Mouse (Mus musculus): ENCODE measurements around the gene Pde3a.

Pde3a gene

DNA sequence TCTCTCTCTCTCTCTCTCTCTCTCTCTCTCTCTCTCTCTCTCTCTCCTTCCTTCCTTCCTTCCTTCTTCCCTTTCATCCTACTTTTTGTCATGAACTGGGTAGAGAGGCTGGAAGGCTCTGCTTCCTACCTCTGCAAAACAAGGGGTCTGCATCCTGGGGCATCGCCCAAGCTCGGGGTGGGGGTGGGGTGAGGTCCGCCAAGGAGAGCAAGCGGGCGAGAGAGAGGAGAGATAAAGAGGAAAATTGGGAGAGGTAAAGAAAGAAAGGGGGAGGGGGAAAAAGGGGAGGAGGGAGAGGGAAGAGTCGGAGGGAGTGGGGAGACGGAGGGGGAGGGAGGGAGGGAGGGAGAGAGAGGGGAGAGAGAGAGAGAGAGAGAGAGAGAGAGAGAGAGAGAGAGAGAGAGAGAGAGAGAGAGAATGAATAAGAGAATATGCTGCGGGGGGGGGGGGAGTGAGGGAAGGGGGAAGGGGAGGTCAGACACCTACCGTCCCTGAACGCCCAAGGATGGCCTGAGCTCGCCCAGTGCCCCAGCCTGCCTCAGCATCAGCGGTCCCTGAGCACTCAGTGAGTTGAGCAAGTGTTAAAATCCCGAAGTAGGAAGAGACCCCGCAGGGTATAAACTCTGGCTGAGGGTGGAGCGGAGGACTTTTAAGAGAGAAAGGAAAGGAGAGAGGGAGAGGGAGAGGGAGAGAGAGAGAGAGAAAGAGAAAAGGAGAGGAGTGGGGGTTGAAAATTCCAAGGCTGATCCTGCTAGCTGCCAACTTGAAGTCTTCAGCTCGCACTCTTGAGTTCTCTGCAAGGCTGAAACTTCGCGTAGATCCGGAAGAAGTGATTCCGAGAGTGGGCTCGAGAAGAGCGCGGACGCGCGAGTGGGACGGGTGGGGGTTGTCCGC, at the start of gene Pde3a:
TSS of gene Pde3a (plus strand) at position 579 of the 894 bp plus-strand sequence.
- no peak for DNase-seq

DNA sequence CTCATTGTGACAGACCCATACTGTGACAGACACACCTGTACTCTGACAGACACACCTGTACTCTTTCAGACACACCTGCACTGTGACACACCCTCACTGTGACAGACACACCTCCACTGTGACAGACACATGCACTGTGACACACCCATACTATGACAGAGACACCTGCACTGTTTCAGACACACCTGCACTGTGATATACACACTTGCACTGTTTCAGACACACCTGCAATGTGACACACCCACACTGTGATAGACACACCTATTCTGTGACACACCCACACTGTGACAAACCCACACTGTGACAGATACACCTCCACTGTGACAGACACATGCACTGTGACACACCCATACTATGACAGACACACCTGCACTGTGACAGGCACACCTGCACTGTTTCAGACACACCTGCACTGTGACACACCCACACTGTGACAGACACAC, 48.9 kb upstream of the Pde3a start:
- DNase-seq = no peak

DNA sequence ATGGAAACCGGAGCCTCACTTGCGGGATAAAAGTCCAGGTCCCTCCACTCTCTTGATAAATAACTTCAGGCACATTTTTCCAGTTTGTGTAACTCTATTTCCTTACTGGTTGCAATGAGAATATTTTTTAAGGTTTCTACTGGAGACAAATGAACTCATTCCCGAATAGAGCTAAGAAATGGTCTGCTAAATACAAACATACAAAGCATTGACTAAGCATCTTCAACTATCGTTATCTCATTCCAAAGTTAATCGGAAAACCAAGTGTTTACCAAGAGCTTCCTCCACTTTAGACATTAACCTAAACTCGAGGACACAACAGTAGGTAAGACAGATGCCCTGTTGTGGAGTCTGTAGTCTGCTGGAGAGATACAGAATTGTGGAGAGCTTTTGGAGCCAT, 41.5 kb upstream of the Pde3a start:
- DNase-seq = no peak

DNA sequence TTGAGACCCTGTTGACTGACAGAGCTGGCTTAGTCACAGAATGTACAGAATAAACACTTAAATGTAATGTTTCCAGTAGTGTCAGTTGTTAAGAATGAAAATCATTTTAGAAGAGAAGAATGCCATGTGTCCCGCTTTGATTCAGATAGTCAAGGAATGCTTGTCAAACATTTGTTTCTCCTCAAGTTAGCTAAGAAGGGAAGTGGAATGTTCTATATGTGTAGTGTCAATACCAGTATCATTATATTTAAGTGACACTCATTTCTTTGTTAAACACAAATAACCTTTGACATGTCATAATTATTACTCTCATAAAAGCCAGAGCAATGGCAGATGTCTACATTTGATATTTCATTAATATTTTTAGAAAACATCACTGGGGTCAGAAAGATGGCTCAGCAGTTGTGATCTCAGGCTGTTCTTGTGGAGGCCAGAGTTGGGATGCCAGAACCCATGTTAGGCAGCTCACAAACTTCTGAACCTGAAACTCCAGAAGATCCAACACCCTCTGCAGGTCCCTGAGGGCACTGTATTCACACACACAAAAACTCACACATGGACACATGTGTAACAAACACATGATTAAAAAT, 40.7 kb upstream of the Pde3a start:
- DNase-seq = no peak

DNA sequence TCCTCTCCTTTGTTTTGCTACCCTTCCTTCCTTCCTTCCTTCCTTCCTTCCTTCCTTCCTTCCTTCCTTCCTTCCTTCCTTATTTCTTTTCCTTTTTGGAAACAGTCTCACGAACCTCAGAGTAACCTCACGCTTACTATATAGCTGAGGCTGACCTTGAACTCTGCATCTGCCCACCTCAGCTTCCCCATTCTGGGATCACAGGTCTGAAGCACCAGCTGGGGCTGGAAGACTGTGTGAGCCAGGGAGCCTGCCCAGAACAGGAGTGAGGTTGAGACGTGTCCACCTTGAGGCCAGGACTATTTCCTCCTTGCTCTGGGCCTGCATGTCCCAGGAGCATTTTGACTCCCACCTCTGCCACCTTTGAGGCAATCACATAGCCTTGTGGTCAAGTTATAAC, 39.0 kb upstream of the Pde3a start:
- DNase-seq = no peak

DNA sequence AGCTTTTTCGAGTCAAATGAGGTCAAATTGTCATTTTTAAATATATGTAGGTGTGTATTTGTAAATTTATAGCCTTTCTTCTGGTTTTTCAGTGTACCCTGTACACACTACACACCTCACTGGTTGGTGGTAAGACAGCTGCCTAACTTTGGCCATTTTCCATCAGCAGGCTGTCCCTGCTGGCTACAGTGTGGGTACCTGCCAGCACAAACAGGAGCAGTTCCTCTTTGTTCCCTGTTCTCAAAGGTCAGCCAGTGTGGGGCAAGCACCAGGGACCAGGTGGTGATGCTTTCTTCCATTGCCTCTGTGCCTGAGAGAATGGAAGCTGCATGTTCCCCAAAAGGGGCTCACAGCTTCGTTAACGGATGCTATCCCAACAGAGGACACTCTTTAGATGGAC, 28.0 kb upstream of the Pde3a start:
- DNase-seq = no peak

DNA sequence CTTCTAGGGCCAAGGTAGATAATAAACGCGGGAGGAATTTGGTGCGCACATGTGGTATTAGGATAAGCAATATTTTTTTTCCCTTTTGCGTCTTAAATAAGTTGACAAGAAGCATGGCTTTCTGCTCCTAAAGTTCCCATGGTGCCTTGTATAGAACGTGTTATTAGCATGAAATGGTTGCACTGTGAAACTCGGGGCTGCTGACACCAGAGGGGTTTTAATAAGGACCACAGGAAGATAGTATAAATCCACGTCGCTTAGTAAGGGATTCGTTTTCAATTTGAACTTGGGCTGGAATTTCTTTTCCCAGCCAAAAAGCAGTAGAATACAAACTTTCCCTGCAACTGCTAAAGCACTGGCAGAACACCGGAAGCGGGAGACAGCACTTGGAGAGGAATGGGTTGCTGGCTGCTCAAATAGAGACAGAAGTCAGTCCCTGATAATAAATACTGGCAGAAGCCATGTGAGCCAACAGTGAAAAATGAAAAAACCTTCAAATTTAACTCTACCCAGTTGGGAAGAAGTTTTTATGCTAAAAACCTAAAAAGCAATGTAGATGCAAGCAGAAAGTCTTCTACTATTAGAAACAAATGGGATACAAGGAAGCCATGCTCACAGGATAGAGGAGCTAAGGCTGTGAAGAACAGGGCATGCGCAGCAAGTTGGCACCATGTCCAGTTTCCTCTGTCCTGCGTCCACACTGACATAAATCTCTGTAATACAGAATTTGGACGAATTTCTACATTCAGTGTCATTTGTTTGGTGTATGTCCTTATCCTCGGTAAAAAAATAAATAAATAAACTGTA, 22.0 kb upstream of the Pde3a start:
- peak in 1 of 2 experiments; percentile 4 for DNase-seq

DNA sequence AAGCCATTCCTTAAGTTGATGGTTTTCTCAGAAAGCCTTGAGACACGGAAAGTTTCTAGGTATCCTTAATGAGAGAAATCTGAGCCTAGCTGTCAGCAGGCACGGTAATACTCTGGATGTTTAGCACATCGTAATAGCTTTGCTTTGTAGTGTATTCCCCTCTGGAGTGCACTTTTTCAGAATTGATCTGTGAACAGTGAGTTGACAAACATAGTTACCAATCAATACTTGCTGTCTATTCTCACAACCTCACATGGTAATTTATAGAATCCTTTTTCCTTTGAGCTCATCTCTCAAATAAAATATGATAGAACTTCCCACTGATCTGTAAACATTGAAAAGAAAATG, 21.4 kb upstream of the Pde3a start:
- no peak for DNase-seq

DNA sequence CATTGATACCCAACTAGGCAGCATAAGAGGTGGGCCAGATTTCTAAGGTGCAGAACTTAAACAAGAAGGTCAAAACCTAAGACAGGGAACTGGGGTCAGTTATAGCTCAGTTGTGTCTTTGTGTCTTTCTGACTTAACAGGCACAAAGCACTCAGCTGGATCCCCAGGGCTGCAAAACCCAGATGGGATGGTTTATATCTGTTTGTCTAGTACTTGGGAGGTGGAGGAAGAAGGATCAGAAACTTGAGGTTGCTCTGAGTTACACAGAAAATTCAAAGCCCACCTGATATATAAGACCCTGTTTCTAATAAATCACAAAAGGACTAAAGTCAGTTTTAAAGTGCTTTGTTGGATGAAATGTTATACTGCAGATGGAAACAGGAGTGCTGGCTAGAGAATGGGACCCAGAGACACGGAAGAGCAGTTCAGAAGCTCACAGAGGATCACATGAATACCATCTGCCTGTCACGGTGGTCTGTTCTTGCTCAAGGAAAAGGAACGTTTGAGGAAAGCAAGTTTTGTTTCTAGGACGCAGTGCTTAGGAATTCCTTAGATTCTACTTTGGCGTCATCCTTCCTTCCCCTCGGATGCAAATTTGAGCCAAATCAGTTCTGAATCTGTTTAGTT, 16.2 kb upstream of the Pde3a start:
- DNase-seq = no peak

DNA sequence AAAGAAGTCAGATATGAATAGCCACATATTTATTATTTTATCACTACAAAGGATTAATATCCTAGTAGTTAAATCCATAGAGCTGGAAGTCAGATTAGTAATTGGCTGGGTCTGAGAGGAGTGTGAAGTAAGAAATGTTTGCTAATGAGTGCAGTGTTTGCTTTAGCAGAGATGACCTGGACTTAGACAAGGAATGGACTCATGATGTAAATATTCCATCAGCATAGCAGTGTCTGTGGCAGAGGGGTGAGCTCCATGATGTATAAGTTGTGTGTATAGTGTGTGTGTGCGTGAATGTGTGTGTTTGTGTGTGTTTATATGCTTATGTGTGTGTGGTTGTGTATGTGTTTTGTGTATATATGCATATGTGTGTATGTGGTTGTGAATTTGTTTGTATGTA, 7.3 kb upstream of the Pde3a start:
- no peak for DNase-seq

DNA sequence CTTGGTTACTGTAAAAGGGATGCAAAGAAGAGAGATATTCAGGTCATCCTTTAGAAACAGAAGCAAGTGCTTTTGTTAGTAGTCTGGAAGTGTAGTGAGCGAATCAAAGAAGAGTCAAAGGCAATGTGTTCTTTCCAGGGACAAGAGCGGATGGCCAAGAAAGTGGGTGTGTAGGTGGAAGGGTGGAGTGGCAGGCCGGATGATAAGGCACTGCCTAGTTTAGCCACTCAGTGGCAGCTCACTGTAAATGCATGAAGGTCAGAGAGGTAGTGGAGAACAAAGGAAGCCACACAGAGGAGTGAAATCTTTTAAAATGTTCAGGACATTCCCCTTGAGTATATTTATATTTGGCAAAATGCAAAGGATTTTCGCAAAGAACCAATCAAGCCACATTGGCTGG, 4.0 kb upstream of the Pde3a start:
- DNase-seq = no peak

DNA sequence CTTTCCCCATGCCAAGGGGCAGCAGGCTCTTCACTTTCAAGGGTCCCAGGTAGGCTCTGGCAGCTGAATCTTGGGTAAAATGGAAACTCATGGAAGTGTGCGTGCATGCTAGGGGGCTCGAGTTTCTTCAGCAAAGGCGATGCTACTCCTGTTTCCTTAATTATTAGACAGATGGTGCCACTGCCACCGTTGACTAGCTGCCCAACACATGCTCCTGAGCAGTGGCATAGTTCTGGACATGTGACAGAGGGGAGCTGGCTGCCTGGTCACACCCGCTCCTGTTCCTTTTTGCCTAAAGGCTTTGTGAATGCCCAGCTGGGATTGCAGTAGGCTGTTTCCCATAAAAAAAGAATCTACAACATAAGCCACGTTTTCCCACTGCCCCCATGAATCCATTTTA, 2.7 kb upstream of the Pde3a start:
- DNase-seq = no peak

DNA sequence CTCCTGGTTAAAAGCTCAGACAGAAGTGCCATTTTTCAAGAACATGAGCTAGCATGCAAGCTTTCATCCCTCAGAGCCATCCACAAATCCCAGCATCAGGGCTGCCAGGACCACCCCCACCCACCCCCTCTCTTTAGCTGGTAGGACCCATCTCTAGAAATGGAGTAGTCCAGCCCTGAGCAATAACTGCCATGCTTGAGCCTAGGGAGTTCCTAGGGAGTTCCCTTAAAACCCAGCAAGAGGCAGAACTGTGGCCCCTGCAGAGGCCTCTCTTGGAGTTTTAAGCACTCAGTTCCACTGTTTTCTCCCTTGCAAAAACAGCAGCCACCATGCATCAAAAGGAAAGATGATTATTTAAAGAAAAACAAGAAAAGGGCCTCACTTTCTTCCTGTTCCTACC, 988 bp upstream of the Pde3a start:
- no peak for DNase-seq

DNA sequence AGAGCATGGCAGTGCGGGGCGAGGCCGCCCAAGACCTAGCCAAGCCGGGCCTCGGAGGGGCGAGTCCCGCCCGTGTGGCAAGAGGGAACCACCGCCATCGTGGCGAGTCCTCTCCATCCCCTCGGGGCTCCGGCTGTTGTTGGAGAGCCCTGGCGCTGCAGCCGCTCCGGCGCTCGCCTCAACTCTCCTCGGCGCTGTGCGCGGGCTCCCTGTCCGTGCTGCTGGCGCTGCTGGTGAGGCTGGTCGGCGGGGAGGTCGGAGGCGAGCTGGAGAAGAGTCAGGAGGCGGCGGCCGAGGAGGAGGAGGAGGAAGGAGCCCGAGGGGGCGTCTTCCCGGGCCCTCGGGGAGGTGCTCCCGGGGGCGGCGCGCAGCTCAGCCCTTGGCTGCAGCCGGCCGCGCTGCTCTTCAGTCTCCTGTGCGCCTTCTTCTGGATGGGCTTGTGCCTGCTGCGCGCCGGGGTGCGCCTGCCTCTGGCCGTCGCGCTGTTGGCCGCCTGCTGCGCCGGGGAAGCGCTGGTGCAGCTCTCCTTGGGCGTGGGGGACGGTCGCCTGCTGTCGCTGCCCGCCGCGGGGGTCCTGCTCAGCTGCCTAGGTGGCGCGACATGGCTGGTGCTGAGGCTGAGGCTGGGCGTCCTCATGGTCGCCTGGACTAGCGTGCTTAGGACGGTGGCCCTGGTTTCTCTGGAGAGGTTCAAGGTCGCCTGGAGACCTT, 671 bp downstream of the Pde3a start:
- DNase-seq = peak; percentile 15 to 25

DNA sequence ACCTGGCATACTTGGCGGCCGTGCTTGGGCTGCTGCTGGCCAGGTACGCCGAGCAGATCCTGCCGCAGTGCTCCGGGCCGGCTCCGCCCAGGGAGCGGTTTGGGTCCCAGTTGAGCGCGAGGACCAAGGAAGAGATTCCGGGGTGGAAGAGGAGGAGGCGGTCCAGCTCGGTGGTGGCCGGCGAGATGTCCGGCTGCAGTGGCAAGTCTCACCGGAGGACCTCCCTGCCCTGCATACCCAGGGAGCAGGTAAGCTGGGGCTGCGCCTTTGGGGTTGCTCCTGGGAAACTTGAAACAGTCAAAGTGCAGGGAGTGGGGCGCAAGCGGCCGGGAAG, 1.2 kb downstream of the Pde3a start:
- DNase-seq = no peak

DNA sequence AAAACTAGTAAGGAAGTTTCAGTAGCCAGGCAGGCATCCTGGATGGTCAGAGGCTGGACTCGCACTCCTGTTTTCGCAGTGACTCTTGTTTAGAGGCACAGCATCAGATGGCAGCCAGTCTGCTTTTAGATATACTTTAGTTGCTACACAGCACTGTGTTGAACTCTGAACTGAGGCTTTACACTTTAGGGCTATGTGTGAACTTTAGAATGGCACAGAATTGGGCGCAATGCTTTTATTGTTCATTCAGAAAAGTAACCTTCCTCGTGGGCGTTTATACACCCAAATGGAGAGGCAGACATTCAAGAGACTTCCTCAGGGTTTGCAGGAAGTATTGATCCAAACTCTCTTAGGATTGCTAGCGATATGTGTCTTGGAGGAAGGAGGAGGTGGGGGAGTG, 1.9 kb downstream of the Pde3a start:
- DNase-seq = no peak

DNA sequence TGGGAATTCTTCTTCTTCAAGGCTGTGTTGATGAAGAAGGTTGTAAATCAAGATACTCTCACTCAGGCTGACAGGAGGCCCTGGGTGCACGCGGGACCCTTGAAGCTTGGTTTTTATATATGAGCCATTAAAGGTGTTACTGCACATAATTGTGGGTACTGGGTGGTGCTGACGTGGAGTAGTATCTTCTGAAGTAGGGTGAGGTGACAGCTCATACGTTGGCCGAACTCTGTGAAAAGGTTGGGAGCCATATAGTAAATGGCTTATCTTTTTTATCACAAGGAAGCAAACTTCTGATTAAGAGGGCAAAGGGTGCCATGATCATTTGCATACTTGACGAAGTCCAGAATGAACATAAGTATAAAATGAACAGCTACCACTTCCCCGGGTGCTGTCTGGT, 3.5 kb downstream of the Pde3a start:
- DNase-seq = no peak

DNA sequence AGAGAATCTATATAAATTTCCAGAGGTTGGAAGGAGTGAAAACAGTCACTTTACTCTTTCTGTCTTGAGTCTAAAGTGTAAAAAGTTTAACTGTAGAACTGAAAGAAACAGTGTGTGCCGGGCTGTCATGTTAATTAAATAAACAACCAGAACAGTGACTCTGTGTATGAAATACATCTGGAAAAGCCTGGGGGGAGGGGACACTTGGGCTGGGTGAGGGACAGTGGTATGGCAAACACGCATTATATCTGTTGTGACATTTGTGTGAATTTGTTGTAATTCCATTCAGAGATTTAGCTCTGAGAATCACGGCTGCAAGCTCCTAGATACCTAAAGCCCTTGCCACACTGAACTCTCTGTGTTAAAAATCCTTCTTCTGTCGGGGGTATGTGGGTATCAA, 5.9 kb downstream of the Pde3a start:
- no peak for DNase-seq

DNA sequence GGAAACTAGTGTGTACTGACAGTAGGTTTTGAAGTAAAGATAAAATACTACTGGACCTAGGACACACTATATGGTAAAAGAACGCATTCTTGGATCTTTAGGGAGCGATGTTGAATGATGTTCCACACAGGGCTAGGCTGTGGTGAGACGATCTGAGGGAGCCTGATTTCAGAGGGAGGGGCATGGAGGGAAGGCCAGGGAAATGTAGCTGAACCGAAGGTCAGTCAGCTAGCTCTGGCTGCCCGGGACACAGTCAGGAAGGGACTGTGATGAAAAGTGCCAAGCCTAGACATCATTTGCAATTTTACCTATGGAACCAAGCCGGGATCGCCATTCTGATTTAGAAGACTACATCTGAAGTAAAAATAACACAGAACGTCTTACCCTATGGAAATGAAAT, 7.8 kb downstream of the Pde3a start:
- DNase-seq = no peak

DNA sequence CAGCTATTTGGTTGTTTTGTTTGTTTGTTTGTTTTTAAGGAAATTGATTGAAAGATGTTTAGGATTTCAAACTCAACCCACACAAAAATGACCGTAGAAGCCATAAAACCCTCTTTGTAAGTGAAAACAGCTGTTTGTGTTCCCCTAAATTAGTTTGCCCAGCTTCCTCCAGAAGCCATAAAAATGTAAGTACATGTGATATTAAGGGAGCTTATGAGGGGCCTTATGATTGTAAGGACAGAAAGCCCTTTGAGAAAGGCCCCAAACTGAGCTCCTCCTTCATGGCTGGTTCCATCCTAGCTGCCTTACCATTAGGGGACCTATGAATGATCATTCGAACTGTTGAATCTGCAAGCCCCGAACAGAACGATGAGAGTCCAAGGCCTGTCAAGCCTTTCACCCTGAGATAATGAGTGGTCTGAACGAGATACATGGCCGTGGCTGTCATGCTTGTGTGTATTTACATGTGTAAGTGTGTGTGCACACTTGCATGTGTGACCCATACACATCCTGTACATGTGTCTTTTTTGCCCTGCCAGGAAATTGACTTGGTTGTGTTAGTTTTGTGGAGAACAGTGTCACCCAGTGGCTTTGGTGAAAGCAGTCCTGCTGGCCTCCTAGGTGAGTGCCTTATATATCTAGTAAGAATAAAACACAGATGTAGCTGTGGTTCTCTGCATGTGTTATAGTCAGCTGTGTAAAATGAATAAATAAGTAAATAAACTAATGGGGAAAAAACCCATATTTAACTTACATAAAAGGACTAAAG, 8.5 kb downstream of the Pde3a start:
- peak in 1 of 2 experiments; percentile 7 for DNase-seq

DNA sequence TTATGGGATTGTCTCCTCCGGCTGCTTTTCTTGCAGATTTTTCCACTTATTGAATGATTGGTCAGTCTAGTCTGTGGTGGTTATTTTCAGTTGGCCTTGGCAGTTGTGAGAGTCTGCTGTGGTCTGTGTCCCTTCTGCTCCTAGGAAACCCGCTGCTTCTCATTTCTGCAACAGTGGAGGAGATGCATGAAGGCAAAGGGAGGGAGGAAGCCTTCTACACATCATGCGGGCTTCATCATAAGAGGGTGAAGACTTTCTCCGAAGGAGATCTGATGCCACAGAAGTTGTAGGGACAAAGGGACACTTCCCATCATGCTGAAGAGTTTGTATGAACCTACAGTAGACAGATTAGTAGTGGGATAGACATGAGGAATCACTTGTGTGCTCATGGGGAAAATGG, 16.2 kb downstream of the Pde3a start:
- no peak for DNase-seq
